Mouse (Mus musculus) forebrain, embryonic 15.5 days (tissue): ENCODE measurements around the gene Asb16. TPM values are rescaled to one million over a fixed set of nuclear protein-coding genes. Genes with fewer than 3 reads are reported as not detected.
"Not testable (repeated sequence)": the region's sequence is repeated elsewhere in the genome, so short reads cannot be mapped to it uniquely, and the experiment has no call there.

Experiments used
- ATAC-seq: fragments of 200-750 bp; cut with Nextera tagmentation; replicated peaks from 2 replicates; pipeline ENCODE4 v1.8.0; 2017; ENCODE audit warnings: mild to moderate bottlenecking, moderate TSS enrichment, moderate library complexity
- H3K27ac ChIP-seq: fragments of 300-500 bp; sonication (generic); replicated peaks from 2 replicates; pipeline ENCODE4 v1.5.1; 2015; ENCODE audit warnings: mild to moderate bottlenecking, inconsistent platforms
- H3K27me3 ChIP-seq: fragments of 300-500 bp; sonication (generic); 2 replicates; pipeline ENCODE4 v1.6.1; 2015; ENCODE audit warnings: inconsistent platforms
- H3K36me3 ChIP-seq: fragments of 300-500 bp; sonication (generic); 2 replicates; pipeline ENCODE4 v1.6.1; 2015; ENCODE audit warnings: mild to moderate bottlenecking, inconsistent platforms
- H3K4me1 ChIP-seq: fragments of 300-500 bp; sonication (generic); 2 replicates; pipeline ENCODE4 v1.6.1; 2015; ENCODE audit warnings: inconsistent platforms
- H3K4me2 ChIP-seq: fragments of 300-500 bp; sonication (generic); replicated peaks from 2 replicates; pipeline ENCODE4 v1.6.1; 2015; ENCODE audit warnings: mild to moderate bottlenecking, inconsistent platforms
- H3K4me3 ChIP-seq: fragments of 300-500 bp; sonication (generic); 2 replicates; pipeline ENCODE4 v1.5.1; 2015; ENCODE audit warnings: mild to moderate bottlenecking, inconsistent platforms
- H3K9ac ChIP-seq: fragments of 300-500 bp; sonication (generic); replicated peaks from 2 replicates; pipeline ENCODE4 v1.6.1; 2015; ENCODE audit warnings: mild to moderate bottlenecking, inconsistent platforms
- H3K9me3 ChIP-seq: fragments of 300-500 bp; sonication (generic); 2 replicates; pipeline ENCODE4 v1.6.1; 2016; ENCODE audit warnings: inconsistent platforms
- WGBS: fragments of 180-500 bp; shearing (Covaris S2); methylation state at CpG from one replicate; pipeline ENCODE4 v1.1.7; 2015; ENCODE audit warnings: mixed read lengths; 5-methylcytosine and 5-hydroxymethylcytosine counted together
- polyA plus RNA-seq: library from polyadenylated mRNA; unstranded; fragments of >200 nt; fragmentation: Nextera tagmentation; extraction: Ambion mirVana; gene quantifications from 2 replicates; pipeline ENCODE4 v1.2.1, GENCODE M21; 2015

The Asb16 gene
- polyA plus RNA-seq, 1 experiment from 2014 or later: not detected

DNA sequence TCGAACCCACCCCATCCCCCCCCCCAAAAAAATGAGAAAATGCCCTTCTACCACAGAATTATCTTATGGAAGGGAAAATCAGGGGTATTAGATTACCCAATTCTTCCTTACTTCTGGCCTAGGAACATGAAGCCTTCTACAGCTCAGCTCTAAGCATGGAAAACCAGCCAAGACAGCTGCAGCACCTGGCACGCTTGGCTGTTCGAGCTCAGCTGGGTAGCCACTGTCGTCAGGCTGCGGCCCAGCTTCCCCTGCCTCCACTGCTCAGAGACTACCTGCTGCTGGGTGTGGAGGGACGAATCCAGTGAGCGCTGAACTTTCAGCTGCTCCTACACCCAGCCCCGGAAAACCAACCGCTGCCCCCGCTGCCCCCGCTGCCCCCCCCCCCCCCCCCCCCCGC, 9.2 kb downstream of the Asb16 start:
- no peak for ATAC-seq

DNA sequence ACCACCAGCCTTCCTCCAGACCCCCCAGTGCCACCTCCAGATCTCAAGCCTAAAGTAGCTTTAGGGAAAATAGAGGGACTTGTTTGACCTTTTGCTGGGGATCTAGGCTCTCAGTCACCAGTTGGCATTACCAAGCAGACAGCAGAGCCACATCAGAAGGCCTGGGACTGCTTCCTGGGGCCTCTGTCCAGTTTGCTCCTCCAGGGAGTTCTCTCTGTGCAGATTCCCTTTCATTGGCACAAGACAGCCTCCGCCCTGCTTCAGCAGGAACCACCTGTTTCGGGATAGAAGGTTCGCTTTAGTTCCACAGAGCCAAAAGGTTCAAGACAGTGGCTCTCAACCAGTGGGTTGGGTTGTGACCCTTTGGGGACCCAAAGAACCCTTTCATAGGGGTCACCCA, 11.1 kb downstream of the Asb16 start:
- H3K27ac ChIP-seq: no peak overlapping the region
- H3K4me3 ChIP-seq: no peak overlapping the region
- no peak for ATAC-seq
- 0 out of 2 replicates have a peak, but pooled peaks cover 9% of the 10 kb centered on the region for H3K27me3 ChIP-seq
- H3K36me3 ChIP-seq: no peaks in the 10 kb centered on the region
- 93% methylated on average over 3 of the region's 3 CpGs for WGBS
- peaks cover 10% of the 10 kb centered on the region for H3K4me1 ChIP-seq
- no peak overlapping the region for H3K4me2 ChIP-seq
- H3K9ac ChIP-seq: no peak overlapping the region
- H3K9me3 ChIP-seq: no peaks in the 10 kb centered on the region

More for the DNA sequence above, 9.2 kb downstream of the Asb16 start:
- Histone ChIP-seq H3K4me3 (no peak overlapping the region), H3K9ac (no peak overlapping the region), H3K27me3 (0 out of 2 replicates have a peak, but pooled peaks cover 9% of the 10 kb centered on the region), H3K9me3 (no peaks in the 10 kb centered on the region), H3K4me2 (no peak overlapping the region), H3K36me3 (no peaks in the 10 kb centered on the region), H3K4me1 (peaks cover 7% of the 10 kb centered on the region), H3K27ac (no peak overlapping the region)
- WGBS: 45% methylated on average over 10 of the region's 12 CpGs

DNA sequence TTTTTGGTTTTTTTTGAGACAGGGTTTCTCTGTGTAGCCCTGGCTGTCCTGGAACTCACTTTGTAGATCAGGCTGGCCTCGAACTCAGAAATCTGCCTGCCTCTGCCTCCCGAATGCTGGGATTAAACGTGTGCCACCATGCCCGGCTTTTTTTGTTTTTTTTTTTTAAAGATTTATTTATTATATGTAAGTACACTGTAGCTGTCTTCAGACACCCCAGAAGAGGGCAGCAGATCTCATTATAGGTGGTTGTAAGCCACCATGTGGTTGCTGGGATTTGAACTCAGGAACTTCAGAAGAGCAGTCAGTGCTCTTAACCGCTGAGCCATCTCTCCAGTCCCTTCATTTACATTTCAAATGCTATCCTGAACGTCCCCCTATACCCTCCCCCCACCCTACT, 11.7 kb downstream of the Asb16 start:
- H3K4me1 ChIP-seq: peaks cover 11% of the 10 kb centered on the region
- not testable (repeated sequence) for H3K4me3 ChIP-seq, H3K9me3 ChIP-seq, H3K27me3 ChIP-seq, H3K27ac ChIP-seq, ATAC-seq, H3K9ac ChIP-seq, H3K36me3 ChIP-seq, H3K4me2 ChIP-seq
- WGBS: 69% methylated on average over 6 of the region's 6 CpGs

DNA sequence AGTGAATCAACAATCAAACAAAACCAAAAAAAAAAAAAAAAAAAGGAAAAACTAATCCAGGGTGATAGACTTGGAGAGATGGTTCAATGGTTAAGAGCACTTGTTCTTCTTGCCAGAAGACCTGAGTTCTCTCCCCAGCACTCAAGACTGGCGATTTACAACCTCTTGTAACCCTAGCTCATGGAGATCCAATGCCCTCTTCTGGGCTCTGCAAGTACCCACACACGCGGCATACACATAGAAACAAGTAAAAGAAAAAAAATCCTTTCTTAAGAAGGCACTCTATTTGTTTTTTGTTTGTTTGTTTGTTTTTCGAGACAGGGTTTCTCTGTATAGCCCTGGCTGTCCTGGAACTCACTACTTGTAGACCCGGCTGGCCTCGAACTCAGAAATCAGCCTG, 15.4 kb downstream of the Asb16 start:
- Histone ChIP-seq H3K4me3 (peak overlapping the region; percentile 94; the same call in 1 of the 2 replicates), H3K9me3 (no peaks in the 10 kb centered on the region), H3K9ac (no peak overlapping the region), H3K36me3 (peaks cover 17% of the 10 kb centered on the region), H3K27me3 (no peaks in the 10 kb centered on the region), H3K27ac (peak overlapping the region; percentile 89), H3K4me2 (peak overlapping the region; percentile 90), H3K4me1 (peaks cover 20% of the 10 kb centered on the region)
- WGBS: 91% methylated on average over 6 of the region's 6 CpGs
- ATAC-seq: no peak; the same call in 1 of the 2 replicates

DNA sequence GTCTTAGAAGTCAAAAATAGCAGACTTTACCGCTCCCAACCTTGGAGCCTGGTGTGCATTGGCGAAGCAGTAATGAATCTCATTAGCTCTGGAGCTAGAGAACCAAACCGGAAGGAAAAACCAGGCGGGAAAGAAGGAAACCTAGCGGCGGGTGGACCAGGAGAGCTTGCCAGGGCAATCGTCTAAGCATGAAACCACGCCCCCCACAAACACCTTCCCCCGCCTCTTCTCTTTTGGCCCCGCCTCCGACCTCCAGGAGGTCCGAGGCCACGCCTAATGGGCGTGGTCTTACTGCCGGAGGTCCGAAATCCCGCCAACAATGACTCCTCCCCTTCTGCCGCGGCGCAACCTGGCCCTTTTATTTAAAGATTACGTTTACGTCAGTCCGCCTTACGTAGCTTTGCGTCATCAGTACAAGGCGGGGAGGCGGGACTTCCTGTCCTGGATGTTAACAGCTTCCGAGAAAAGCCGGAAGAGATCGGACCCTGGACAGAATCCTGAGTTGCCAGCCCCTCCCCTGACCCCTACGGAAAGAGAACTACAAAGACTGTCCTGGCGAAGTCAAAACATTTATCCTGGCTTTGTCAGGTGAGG, 16.1 kb downstream of the Asb16 start, which contains the start of gene Tmub2:
Gene Tmub2 (plus strand): TSS at position 431 of the 594 bp plus-strand sequence.
- peaks cover 20% of the 10 kb centered on the region for H3K36me3 ChIP-seq
- peak; percentile 91 for ATAC-seq
- peak within 1 kb of the TSS; percentile 90 for H3K4me2 ChIP-seq
- under 1% methylated on average over 32 of the region's 32 CpGs for WGBS
- H3K9me3 ChIP-seq: no peaks in the 10 kb centered on the region
- H3K4me3 ChIP-seq: peak within 1 kb of the TSS; percentile 94
- H3K4me1 ChIP-seq: peaks cover 20% of the 10 kb centered on the region
- peak within 1 kb of the TSS; percentile 87 for H3K9ac ChIP-seq
- H3K27ac ChIP-seq: peak within 1 kb of the TSS; percentile 89
- no peaks in the 10 kb centered on the region for H3K27me3 ChIP-seq

DNA sequence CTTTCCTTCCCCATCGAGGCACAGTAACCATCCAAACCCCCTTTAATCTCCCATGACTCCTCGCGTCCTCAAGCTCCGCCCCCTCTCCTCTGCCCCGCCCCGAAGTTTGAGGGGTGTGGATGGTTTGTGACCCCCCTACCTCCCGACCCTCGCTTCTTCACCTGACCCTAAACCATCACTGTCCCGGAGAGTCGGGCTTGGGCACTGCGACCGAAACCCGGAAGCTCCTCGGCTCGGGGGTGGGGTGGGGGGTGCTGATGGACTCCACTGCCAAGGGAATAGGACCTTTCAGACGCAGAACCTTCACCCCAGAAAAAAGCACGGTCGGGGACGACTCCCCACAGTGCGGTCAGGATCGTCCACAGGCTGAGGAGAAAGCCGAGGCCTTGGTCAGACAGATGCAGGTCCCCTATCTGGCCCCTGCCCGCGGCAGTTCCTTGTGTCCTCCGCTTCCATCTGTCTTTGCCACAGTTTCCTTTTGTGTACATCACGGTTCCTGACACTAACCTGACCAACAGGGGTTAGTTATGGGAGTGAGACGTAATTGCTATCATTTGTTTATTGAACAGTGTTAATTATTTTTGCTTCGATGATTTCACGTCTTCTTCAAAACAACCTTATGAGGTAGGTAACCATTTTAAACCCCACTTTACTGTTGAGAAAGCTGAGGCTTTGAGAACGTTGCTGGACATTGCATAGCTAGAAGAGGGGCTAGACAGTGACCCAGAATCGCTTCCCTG, 16.7 kb downstream of the Asb16 start:
- Histone ChIP-seq H3K27me3 (no peaks in the 10 kb centered on the region), H3K9me3 (no peaks in the 10 kb centered on the region), H3K9ac (peak overlapping the region; percentile 87), H3K4me2 (peak overlapping the region; percentile 90), H3K36me3 (peaks cover 23% of the 10 kb centered on the region), H3K4me1 (peaks cover 20% of the 10 kb centered on the region), H3K4me3 (peak overlapping the region; percentile 94), H3K27ac (peak overlapping the region; percentile 89)
- ATAC-seq: peak; percentile 65
- WGBS: 5% methylated on average over 31 of the region's 31 CpGs

DNA sequence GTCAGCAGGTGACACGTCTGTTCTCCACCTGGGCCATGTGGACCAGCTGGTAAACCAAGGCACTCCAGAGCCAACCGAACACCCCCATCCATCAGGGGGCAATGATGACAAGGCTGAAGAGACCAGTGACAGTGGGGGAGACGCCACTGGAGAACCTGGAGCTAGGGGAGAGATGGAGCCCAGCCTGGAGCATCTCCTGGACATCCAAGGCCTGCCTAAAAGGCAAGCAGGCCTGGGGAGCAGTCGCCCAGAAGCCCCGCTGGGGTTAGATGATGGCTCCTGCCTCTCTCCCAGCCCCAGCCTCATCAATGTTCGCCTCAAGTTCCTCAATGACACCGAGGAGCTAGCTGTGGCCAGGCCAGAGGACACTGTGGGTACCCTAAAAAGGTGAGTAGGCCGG, 18.9 kb downstream of the Asb16 start:
- Histone ChIP-seq H3K27me3 (no peaks in the 10 kb centered on the region), H3K4me1 (peaks cover 20% of the 10 kb centered on the region), H3K36me3 (peaks cover 45% of the 10 kb centered on the region), H3K9ac (0 out of 2 replicates have a peak overlapping the region, but pooled peaks have one; percentile 13), H3K27ac (no peak overlapping the region), H3K4me3 (no peak overlapping the region), H3K4me2 (no peak overlapping the region), H3K9me3 (no peaks in the 10 kb centered on the region)
- no peak for ATAC-seq
- WGBS: 91% methylated on average over 8 of the region's 8 CpGs

DNA sequence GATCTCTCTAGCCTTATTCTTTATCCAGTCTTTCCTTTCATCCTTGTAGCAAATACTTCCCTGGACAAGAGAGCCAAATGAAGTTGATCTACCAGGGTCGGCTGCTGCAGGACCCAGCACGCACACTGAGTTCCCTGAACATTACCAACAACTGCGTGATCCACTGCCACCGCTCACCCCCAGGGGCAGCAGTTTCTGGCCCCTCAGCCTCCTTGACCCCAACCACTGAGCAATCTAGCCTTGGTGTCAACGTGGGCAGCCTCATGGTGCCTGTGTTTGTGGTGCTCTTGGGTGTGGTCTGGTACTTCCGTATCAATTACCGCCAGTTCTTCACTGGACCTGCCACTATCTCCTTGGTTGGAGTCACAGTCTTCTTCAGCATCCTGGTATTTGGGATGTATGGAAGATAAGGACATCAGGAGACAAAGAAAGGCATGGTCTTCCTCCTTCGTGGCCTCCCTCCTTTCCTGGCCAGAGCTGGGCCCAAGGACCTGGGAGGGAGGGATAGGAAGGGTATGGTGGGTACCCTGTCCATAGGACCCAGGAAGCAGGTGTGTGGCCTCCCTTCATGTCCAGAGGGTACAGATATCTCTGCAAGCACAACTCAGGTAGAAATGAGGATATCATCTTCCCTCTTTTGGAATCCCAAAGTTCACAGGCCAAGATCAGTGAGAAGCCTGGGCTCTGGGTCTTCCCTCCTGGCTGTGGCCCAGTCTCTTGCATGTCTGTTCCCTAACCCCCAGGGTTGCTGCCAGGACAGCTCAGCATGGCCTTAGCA, 19.7 kb downstream of the Asb16 start:
- no peak for ATAC-seq
- no peak overlapping the region for H3K9ac ChIP-seq
- H3K27me3 ChIP-seq: no peaks in the 10 kb centered on the region
- no peak overlapping the region for H3K4me2 ChIP-seq
- no peaks in the 10 kb centered on the region for H3K9me3 ChIP-seq
- WGBS: 84% methylated on average over 8 of the region's 8 CpGs
- no peak overlapping the region for H3K4me3 ChIP-seq
- no peak overlapping the region for H3K27ac ChIP-seq
- H3K36me3 ChIP-seq: peaks cover 52% of the 10 kb centered on the region
- H3K4me1 ChIP-seq: peaks cover 20% of the 10 kb centered on the region

DNA sequence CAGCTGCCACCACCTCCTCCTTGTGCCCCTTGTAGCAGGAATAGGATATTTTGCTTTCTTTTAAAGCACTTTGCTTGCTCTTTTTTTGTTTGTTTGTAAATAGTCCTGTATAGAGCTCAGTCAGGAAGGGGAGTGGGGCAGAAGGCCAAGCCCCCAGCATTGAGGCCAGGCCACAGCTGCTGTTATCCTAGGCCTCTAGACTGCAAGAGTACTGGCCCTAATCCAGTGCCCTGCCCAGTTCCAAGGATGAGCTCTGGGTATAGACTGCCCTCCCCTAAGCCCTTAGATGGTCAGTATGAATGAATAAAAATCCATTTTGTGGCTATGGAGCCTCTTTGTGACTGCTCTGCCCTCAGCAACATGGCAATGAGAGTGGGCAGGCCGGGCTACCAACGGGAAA, 20.4 kb downstream of the Asb16 start:
- Histone ChIP-seq H3K36me3 (peaks cover 58% of the 10 kb centered on the region), H3K27ac (no peak overlapping the region), H3K4me3 (no peak overlapping the region), H3K27me3 (no peaks in the 10 kb centered on the region), H3K4me2 (no peak overlapping the region), H3K9me3 (no peaks in the 10 kb centered on the region), H3K9ac (no peak overlapping the region), H3K4me1 (peaks cover 23% of the 10 kb centered on the region)
- 80% methylated on average over 2 of the region's 2 CpGs for WGBS
- ATAC-seq: no peak

DNA sequence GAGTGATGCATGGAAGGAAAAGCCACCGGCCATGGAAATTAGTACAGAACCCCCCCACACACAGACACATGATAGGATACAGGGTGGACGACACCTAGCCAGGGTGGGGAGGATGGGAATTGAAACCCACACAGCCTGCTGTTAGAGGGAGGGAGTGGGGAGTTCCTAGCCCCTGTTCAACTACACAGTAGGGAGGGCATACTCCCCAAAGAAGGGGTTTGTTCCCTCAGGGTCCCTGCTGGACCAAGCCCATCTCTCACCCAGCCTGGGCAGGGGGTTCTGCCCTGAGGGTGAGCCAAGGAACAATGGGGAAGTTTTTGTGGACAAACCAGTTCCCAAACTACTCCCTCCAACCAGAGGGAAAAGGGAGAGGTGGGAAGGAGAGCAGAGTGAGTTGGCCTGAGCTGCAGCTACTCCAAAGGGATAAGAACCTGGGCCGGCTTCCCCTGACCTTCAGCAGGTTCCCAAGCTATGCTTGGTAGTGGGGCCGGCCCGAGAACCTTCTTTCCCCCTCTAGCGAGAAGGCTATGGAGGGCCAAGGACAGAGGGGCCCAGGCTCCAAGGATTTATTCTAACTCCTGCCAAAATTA, 21.1 kb downstream of the Asb16 start:
- 58% methylated on average over 6 of the region's 6 CpGs for WGBS
- H3K9ac ChIP-seq: no peak overlapping the region

DNA sequence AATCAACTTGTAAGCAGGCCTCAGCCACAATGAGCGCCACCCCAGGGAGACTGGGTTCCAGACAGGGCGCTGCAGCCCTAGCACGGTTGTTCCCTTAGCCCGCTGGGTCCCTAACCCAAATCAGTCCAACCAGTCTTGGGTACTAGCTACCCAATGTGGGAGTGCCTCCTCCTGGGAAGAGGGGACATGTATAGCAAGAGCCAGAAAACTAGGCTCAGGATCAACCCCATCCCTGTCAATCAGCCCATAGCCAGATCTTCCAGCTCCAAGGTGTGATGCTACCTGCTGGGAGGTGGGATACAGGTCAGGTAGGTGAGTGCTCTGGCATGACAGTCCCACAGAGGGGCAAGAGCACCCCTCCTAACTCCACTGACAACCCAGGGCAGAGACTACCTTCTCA, 21.6 kb downstream of the Asb16 start:
- peaks cover 62% of the 10 kb centered on the region for H3K36me3 ChIP-seq
- no peaks in the 10 kb centered on the region for H3K9me3 ChIP-seq
- H3K27ac ChIP-seq: no peak overlapping the region
- H3K27me3 ChIP-seq: no peaks in the 10 kb centered on the region
- no peak overlapping the region for H3K9ac ChIP-seq
- H3K4me3 ChIP-seq: no peak overlapping the region
- no peak for ATAC-seq
- no peak overlapping the region for H3K4me2 ChIP-seq
- peaks cover 32% of the 10 kb centered on the region for H3K4me1 ChIP-seq
- WGBS: 93% methylated on average over 4 of the region's 4 CpGs

More for the DNA sequence above, 21.1 kb downstream of the Asb16 start:
- Histone ChIP-seq H3K36me3 (peaks cover 62% of the 10 kb centered on the region), H3K4me1 (peaks cover 27% of the 10 kb centered on the region), H3K9me3 (no peaks in the 10 kb centered on the region), H3K27me3 (no peaks in the 10 kb centered on the region), H3K4me3 (no peak overlapping the region), H3K4me2 (no peak overlapping the region), H3K27ac (no peak overlapping the region)
- no peak for ATAC-seq
